15 mouse cellular contexts compared by ENCODE assay signal in the genomic region with DNA sequence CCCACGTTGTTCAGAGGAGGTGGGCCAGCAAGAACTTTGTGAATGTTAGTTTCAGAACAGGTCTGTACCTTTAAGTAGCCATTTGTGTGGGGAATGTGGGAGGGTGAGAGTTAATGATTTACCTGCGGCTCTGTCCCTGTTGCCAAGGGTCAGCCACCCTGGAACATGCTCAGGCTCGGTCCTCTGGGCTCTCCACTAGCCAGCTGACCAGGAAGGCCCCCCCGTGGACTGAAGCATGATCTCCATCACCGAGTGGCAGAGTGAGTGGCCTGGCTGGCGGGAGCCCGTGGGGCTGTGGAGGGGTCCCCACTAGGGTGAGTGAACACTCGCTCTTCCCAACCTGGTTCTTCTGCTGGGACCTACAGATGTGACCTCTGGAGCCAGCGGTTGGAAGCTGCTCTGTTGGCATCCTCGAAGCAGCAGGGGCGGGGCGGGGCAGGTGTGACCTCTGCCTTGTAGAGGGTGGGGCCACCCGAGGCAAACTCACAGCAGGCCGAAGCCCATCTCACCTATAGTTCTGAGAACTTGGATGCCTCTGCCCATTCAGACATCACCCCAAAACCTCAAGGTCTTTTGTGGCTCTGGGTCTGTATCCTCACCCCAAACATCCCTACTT. TPM values are rescaled to one million over a fixed set of nuclear protein-coding genes. Genes with fewer than 3 reads are reported as not detected.
DNase-seq lines count a peak whose midpoint lies in the region; ATAC-seq lines count a peak whose summit lies in the region.
"Had no signal": no experiment of that assay in that cellular context is flagged by ENCODE, and none has a peak within 500 bp of the region (broad histone marks: within the 10 kb centered on the region; RNA-seq: fewer than 3 reads in every experiment).

Golt1a (plus strand) TSS at position 149 of the 616 bp plus-strand sequence.

- H3K4me2 ChIP-seq in heart, embryonic 12.5 days: no peak within 1 kb of the TSS
- peak within 1 kb of the TSS; percentile 25 for H3K4me2 ChIP-seq in kidney, embryonic 14.5 days (replicated peaks; ENCODE audit: low read depth, low read length)
- peak within 1 kb of the TSS; percentile 44 for H3K4me2 ChIP-seq in liver, embryonic 13.5 days
- H3K4me2 ChIP-seq in stomach, embryonic 14.5 days (replicated peaks; ENCODE audit: low read depth, low read length): peak within 1 kb of the TSS; percentile 38
- H3K4me2 ChIP-seq: heart, embryonic 11.5 days had no signal

- no peaks in the 10 kb centered on the region for H3K36me3 ChIP-seq in heart, embryonic 12.5 days
- H3K36me3 ChIP-seq in kidney, embryonic 14.5 days (ENCODE audit: control insufficient read depth, insufficient read depth, low read length): no peaks in the 10 kb centered on the region
- no peaks in the 10 kb centered on the region for H3K36me3 ChIP-seq in liver, embryonic 13.5 days
- H3K36me3 ChIP-seq in stomach, embryonic 14.5 days (ENCODE audit: control insufficient read depth, insufficient read depth, low read length): no peaks in the 10 kb centered on the region

- H3K4me1 ChIP-seq in heart, embryonic 12.5 days (replicated peaks): peaks cover 18% of the 10 kb centered on the region
- peaks cover 8% of the 10 kb centered on the region for H3K4me1 ChIP-seq in kidney, embryonic 14.5 days (ENCODE audit: control insufficient read depth, insufficient read depth, low read length)
- H3K4me1 ChIP-seq in liver, embryonic 13.5 days (replicated peaks): peaks cover 11% of the 10 kb centered on the region; the same call in 1 of the 2 replicates
- H3K4me1 ChIP-seq in stomach, embryonic 14.5 days (ENCODE audit: control insufficient read depth, insufficient read depth, low read length): no peaks in the 10 kb centered on the region

- no peaks in the 10 kb centered on the region for H3K27me3 ChIP-seq in heart, embryonic 12.5 days (replicated peaks)
- H3K27me3 ChIP-seq in kidney, embryonic 14.5 days (ENCODE audit: control insufficient read depth, insufficient read depth, low read length): no peaks in the 10 kb centered on the region
- H3K27me3 ChIP-seq in liver, embryonic 13.5 days: no peaks in the 10 kb centered on the region
- H3K27me3 ChIP-seq in stomach, embryonic 14.5 days (ENCODE audit: control insufficient read depth, insufficient read depth, low read length): no peaks in the 10 kb centered on the region

- no peak within 1 kb of the TSS for H3K4me3 ChIP-seq in heart, embryonic 12.5 days
- peak within 1 kb of the TSS; percentile 25 for H3K4me3 ChIP-seq in kidney, embryonic 14.5 days (ENCODE audit: low read length)
- peak within 1 kb of the TSS; percentile 7 for H3K4me3 ChIP-seq in liver, embryonic 13.5 days (replicated peaks)
- no peak within 1 kb of the TSS for H3K4me3 ChIP-seq in stomach, embryonic 14.5 days (ENCODE audit: low read depth, low read length)
- H3K4me3 ChIP-seq: megakaryocyte, embryonic 14.5 days had no signal

- no peak within 1 kb of the TSS for H3K9ac ChIP-seq in heart, embryonic 12.5 days
- peak within 1 kb of the TSS; percentile 34; the same call in 1 of the 2 replicates for H3K9ac ChIP-seq in kidney, embryonic 14.5 days (ENCODE audit: low read depth, low read length)
- H3K9ac ChIP-seq in liver, embryonic 13.5 days: no peak within 1 kb of the TSS
- H3K9ac ChIP-seq in stomach, embryonic 14.5 days (replicated peaks; ENCODE audit: low read depth, low read length): no peak within 1 kb of the TSS

- peak; percentile 24; the same call in 1 of the 2 replicates for ATAC-seq in heart, embryonic 12.5 days (ENCODE audit: insufficient number of reproducible peaks, low FRiP score)
- 0 out of 2 replicates have a peak, but pooled peaks have one; percentile 46 for ATAC-seq in kidney, embryonic 14.5 days (ENCODE audit: low FRiP score, low TSS enrichment)
- peak; percentile 72 for ATAC-seq in liver, embryonic 13.5 days (ENCODE audit: low read depth)
- ATAC-seq in stomach, embryonic 14.5 days (ENCODE audit: insufficient number of reproducible peaks, insufficient read depth, low FRiP score, low read depth): peak; percentile 54
- ATAC-seq: hindbrain, embryonic 16.5 days had no signal

- no peak within 1 kb of the TSS for H3K27ac ChIP-seq in heart, embryonic 12.5 days (ENCODE audit: poor library complexity, severe bottlenecking)
- peak within 1 kb of the TSS; percentile 30; the same call in 1 of the 2 replicates for H3K27ac ChIP-seq in kidney, embryonic 14.5 days (ENCODE audit: low read depth, low read length)
- peak within 1 kb of the TSS; percentile 63 for H3K27ac ChIP-seq in liver, embryonic 13.5 days
- H3K27ac ChIP-seq in stomach, embryonic 14.5 days (ENCODE audit: low read length): peak within 1 kb of the TSS; percentile 6

- H3K9me3 ChIP-seq in heart, embryonic 12.5 days (replicated peaks): no peaks in the 10 kb centered on the region
- H3K9me3 ChIP-seq in kidney, embryonic 14.5 days (ENCODE audit: control insufficient read depth, low read length): no peaks in the 10 kb centered on the region
- H3K9me3 ChIP-seq in liver, embryonic 13.5 days (replicated peaks): no peaks in the 10 kb centered on the region
- H3K9me3 ChIP-seq in stomach, embryonic 14.5 days (ENCODE audit: control insufficient read depth, low read depth, low read length): no peaks in the 10 kb centered on the region
- H3K9me3 ChIP-seq: megakaryocyte, embryonic 14.5 days had no signal

- intact Hi-C loops in heart, postnatal 25 days (cut with DNase I): loop anchor here (10.0 kb wide), 1 partner anchor 275 kb away; the partner anchor contains the start of gene Mdm4

- WGBS in heart, embryonic 12.5 days: 60% methylated on average over 14 of the region's 14 CpGs
- WGBS in kidney, embryonic 14.5 days: 37% methylated on average over 13 of the region's 14 CpGs
- WGBS in liver, embryonic 13.5 days (ENCODE audit: insufficient replicate concordance): 58% methylated on average over 14 of the region's 14 CpGs
- WGBS in stomach, embryonic 14.5 days: 48% methylated on average over 14 of the region's 14 CpGs

- no peak for DNase-seq in heart, postnatal 25 days (ENCODE audit: low spot score)
- DNase-seq in liver, embryonic 13.5 days: no peak
- DNase-seq in embryo, embryonic 9.5 days (ENCODE audit: extremely low spot score): no peak
- DNase-seq in adrenal gland, adult (ENCODE audit: inconsistent age in 2 of 2, low spot score in 1 of 2): no peak
- no peak for DNase-seq in adipocyte (ENCODE audit: low spot score)
- DNase-seq: cerebellum, postnatal 10 days; right cerebral cortex, adult 18-20 months had no signal

RNA-seq across cellular contexts. Expression of gene Golt1a, which starts in this region (rescaled TPM):
- polyA plus RNA-seq in heart, embryonic 12.5 days (2016; fragmentation: Nextera tagmentation; extraction: Ambion mirVana): not detected in 2 replicates
- total RNA-seq in heart, postnatal 25 days (2021): not detected
- polyA plus RNA-seq in kidney, embryonic 14.5 days (2014; fragmentation: Nextera tagmentation; extraction: Ambion mirVana): 2.6 and 6.1 TPM in 2 replicates
- 6.1 and 8.2 TPM in 2 replicates for polyA plus RNA-seq in liver, embryonic 13.5 days (2015; fragmentation: Nextera tagmentation; extraction: Ambion mirVana)
- polyA plus RNA-seq in stomach, embryonic 14.5 days (2014; fragmentation: Nextera tagmentation; extraction: Ambion mirVana): 1.5 and 2.8 TPM in 2 replicates
- total RNA-seq: MEL had no signal
- polyA plus RNA-seq: embryonic facial prominence, embryonic 14.5 days; heart, embryonic 11.5 days; hindbrain, embryonic 16.5 days had no signal

Comparison
In these comparisons a context has a peak if more than half of its experiments do, and no peak if none do; other contexts are left out.
1. Peak in ATAC-seq in heart, embryonic 12.5 days; RNA of the gene not detected or under 1 TPM.
2. H3K4me3 ChIP-seq: peak in kidney, embryonic 14.5 days (single experiment) and liver, embryonic 13.5 days (single experiment); none in heart, embryonic 12.5 days (single experiment) and stomach, embryonic 14.5 days (single experiment).
3. Peak in every context shown above with its lines, with median percentiles within 50 percentile points of each other: ATAC-seq.